Mouse (Mus musculus) ES-Bruce4 (cell line): Measurements from ENCODE around the gene Noto.
"Not testable (repeated sequence)": the region's sequence is repeated elsewhere in the genome, so short reads cannot be mapped to it uniquely, and the experiment has no call there.

Experiments
- CTCF ChIP-seq: IDR thresholded peaks from one replicate; pipeline ENCODE4 v1.8.1; 2011; ENCODE audit warnings: low read depth, low read length
- EP300 ChIP-seq: IDR thresholded peaks from 2 replicates; pipeline ENCODE4 v1.6.1; 2011; ENCODE audit warnings: low read depth, low read length; ENCODE audit not compliant: insufficient read depth
- POLR2A ChIP-seq: IDR thresholded peaks from one replicate; pipeline ENCODE4 v1.8.1; 2011; ENCODE audit warnings: low read length; ENCODE audit not compliant: insufficient read depth

DNA sequence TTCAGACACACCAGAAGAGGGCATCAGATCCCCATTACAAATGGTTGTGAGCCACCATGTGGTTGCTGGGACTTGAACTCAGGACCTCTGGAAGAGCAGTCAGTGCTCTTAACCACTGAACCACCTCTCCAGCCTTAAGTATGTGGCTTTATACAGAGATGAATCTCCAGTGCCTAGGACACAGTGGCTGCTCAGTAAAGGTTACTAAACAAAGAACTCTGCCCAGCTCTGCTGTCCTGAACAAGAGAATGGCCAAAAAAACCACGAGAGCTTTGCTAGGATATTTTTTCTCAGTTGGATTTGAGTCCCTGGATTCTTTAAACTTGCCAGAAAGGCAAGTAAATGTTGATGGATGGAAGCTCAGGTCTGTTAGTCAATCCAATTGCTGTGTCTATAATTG is 26.5 kb downstream of the Noto start:
- TF ChIP-seq POLR2A, CTCF, EP300: not testable (repeated sequence)
